Comparison of ENCODE assay signal across 9 mouse cellular contexts in the genomic region with DNA sequence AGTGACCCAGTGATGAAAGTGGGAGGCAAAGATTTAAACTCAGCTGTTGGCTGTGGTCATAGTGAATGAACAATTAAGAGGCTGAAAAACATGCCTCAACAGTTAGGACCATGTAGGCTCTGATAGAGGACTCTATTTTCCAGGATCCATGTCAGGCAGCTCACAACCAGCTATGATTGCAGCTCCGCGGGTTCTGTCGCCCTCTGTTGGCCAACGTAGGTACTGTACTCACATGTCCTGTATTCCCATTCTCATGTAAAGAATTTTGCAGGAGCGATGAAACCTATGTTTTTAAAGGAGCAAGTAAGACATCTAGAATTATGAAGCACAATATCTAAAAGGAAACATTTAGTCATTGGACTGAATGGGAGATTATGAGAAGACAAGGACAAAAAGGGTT.
A peak's percentile ranks its signal among the peaks of the same experiment; 100 is the strongest.
DNase-seq lines count a peak whose midpoint lies in the region; ATAC-seq and TF ChIP-seq lines count a peak whose summit lies in the region.
"Had no signal": no experiment of that assay in that cellular context is flagged by ENCODE, and none has a peak within 500 bp of the region (broad histone marks: within the 10 kb centered on the region; RNA-seq: fewer than 3 reads in every experiment).

No protein-coding gene starts in this region.

- H3K36me3 ChIP-seq in neural tube, embryonic 15.5 days: no peaks in the 10 kb centered on the region

- H3K9me3 ChIP-seq in neural tube, embryonic 15.5 days (replicated peaks): no peaks in the 10 kb centered on the region

- no peak overlapping the region for H3K27ac ChIP-seq in neural tube, embryonic 15.5 days (replicated peaks)
- H3K27ac ChIP-seq in bone marrow macrophage, adult 2 months (ENCODE audit: insufficient read depth, low read depth, low read length): no peak overlapping the region

- no peaks in the 10 kb centered on the region for H3K27me3 ChIP-seq in neural tube, embryonic 15.5 days (replicated peaks)

- TF ChIP-seq POLR2A in bone marrow macrophage, adult 2 months (IDR thresholded peaks at IDR 0.05; ENCODE audit: borderline replicate concordance, low read depth, low read length): no peak

- no peak for ATAC-seq in neural tube, embryonic 15.5 days (ENCODE audit: low FRiP score)

- 18% methylated on average over 5 of the region's 5 CpGs for WGBS in neural tube, embryonic 15.5 days

- H3K9ac ChIP-seq in neural tube, embryonic 15.5 days (replicated peaks): no peak overlapping the region

- TF ChIP-seq CTCF in bone marrow macrophage, adult 2 months (IDR thresholded peaks at IDR 0.05; ENCODE audit: low read depth, low read length): peak; percentile 34; the same call in 1 of the 2 replicates

- H3K4me3 ChIP-seq in neural tube, embryonic 15.5 days (replicated peaks): no peak overlapping the region
- H3K4me3 ChIP-seq in bone marrow macrophage, adult 2 months (ENCODE audit: insufficient read depth, low read length): no peak overlapping the region
- H3K4me3 ChIP-seq: myocyte had no signal

- H3K4me1 ChIP-seq in neural tube, embryonic 15.5 days: no peaks in the 10 kb centered on the region
- H3K4me1 ChIP-seq in bone marrow macrophage, adult 2 months (ENCODE audit: control insufficient read depth, insufficient read depth, low read length): no peaks in the 10 kb centered on the region

- no peak overlapping the region for H3K4me2 ChIP-seq in neural tube, embryonic 15.5 days

- intact Hi-C loops in gastrocnemius, postnatal 36 days (cut with DNase I): no loop called here

- peak; percentile 1 for DNase-seq in gastrocnemius, adult 18-20 months (ENCODE audit: low spot score)
- DNase-seq in gastrocnemius, adult 8-10 months (ENCODE audit: low spot score in 2 of 2): no peak
- peak; percentile 46 for DNase-seq in neural tube, embryonic 10.5 days (ENCODE audit: extremely low spot score, low spot score)
- DNase-seq in gastrocnemius, postnatal 36 days: peak; percentile 5 to 10
- DNase-seq in lung, postnatal 25 days (ENCODE audit: low spot score): peak; percentile 2
- DNase-seq in yolk sac, embryonic 10.5 days (ENCODE audit: low spot score): peak; percentile 1

Comparison
In these comparisons a context has a peak if more than half of its experiments do, and no peak if none do; other contexts are left out.
1. DNase-seq: peak in gastrocnemius, adult 18-20 months (single experiment), neural tube, embryonic 10.5 days (single experiment), gastrocnemius, postnatal 36 days (2 of 2), lung, postnatal 25 days (single experiment) and yolk sac, embryonic 10.5 days (single experiment); none in gastrocnemius, adult 8-10 months (0 of 2).